Mouse (Mus musculus) hindbrain, embryonic 16.5 days (tissue): ENCODE measurements at regions not wholly inside any gene's neighbourhood (a gene's known extent, or its start where the extent isn't known, plus 50 kb on each side); places are given as distances from the start of the nearest gene placed in this dataset.

ENCODE experiments used
- ATAC-seq: fragments of 200-750 bp; cut with Nextera tagmentation; 2 replicates; pipeline ENCODE4 v1.8.0; 2017; ENCODE audit warnings: moderate TSS enrichment, moderate library complexity
- H3K27ac ChIP-seq: fragments of 300-500 bp; sonication (generic); 2 replicates; pipeline ENCODE4 v1.5.1; 2014; ENCODE audit warnings: low read depth, mild to moderate bottlenecking, control low read depth, low read length, moderate library complexity
- H3K27me3 ChIP-seq: fragments of 300-500 bp; sonication (generic); replicated peaks from 2 replicates; pipeline ENCODE4 v1.6.1; 2014; ENCODE audit warnings: low read length; ENCODE audit not compliant: control insufficient read depth, insufficient read depth
- H3K36me3 ChIP-seq: fragments of 300-500 bp; sonication (generic); 2 replicates; pipeline ENCODE4 v1.6.1; 2014; ENCODE audit warnings: mild to moderate bottlenecking, low read length, moderate library complexity, mixed read lengths; ENCODE audit not compliant: control insufficient read depth, insufficient read depth
- H3K4me1 ChIP-seq: fragments of 300-500 bp; sonication (generic); 2 replicates; pipeline ENCODE4 v1.6.1; 2014; ENCODE audit warnings: low read depth, low read length; ENCODE audit not compliant: control insufficient read depth, insufficient read depth
- H3K4me2 ChIP-seq: fragments of 300-500 bp; sonication (generic); 2 replicates; pipeline ENCODE4 v1.6.1; 2014; ENCODE audit warnings: mild to moderate bottlenecking, low read length, control low read depth, moderate library complexity
- H3K4me3 ChIP-seq: fragments of 300-500 bp; sonication (generic); 2 replicates; pipeline ENCODE4 v1.5.1; 2014; ENCODE audit warnings: mild to moderate bottlenecking, low read length, control low read depth, moderate library complexity
- H3K9ac ChIP-seq: fragments of 300-500 bp; sonication (generic); 2 replicates; pipeline ENCODE4 v1.6.1; 2014; ENCODE audit warnings: low read depth, mild to moderate bottlenecking, control low read depth, low read length, moderate library complexity
- H3K9me3 ChIP-seq: fragments of 300-500 bp; sonication (generic); 2 replicates; pipeline ENCODE4 v1.6.1; 2014; ENCODE audit warnings: mild to moderate bottlenecking, low read length, moderate library complexity; ENCODE audit not compliant: control insufficient read depth
- WGBS: fragments of 180-500 bp; shearing (Covaris S2); extraction: QIAGEN DNeasy Blood & Tissue Kit; methylation state at CpG from one replicate; pipeline ENCODE4 v1.1.7; 2014; 5-methylcytosine and 5-hydroxymethylcytosine counted together

DNA sequence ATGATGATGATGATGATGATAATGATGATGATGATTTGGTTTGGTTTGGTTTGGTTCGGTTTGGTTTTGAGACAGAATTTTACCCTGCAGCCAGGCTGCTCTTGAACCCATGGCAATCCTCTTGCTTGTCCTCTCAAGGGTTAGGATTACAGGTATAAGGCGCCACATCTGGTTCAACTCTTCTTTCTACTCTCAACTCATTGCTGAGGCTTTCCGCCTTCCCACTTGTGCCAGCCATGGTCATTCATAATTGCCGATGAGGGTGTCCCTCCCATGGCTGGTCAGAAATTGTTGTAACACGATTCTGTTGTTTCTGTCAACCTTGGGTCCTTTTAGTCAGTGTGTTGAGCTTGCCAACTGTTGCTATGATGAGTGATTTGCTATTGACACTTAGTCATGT, 122.9 kb upstream of the Mpp6 start:
- no peak for ATAC-seq
- no peaks in the 10 kb centered on the region for H3K27me3 ChIP-seq
- H3K4me3 ChIP-seq: no peak overlapping the region
- WGBS: 92% methylated on average over 5 of the region's 5 CpGs
- H3K36me3 ChIP-seq: no peaks in the 10 kb centered on the region
- no peak overlapping the region for H3K9ac ChIP-seq
- no peaks in the 10 kb centered on the region for H3K9me3 ChIP-seq
- H3K27ac ChIP-seq: no peak overlapping the region
- H3K4me2 ChIP-seq: no peak overlapping the region
- H3K4me1 ChIP-seq: no peaks in the 10 kb centered on the region

DNA sequence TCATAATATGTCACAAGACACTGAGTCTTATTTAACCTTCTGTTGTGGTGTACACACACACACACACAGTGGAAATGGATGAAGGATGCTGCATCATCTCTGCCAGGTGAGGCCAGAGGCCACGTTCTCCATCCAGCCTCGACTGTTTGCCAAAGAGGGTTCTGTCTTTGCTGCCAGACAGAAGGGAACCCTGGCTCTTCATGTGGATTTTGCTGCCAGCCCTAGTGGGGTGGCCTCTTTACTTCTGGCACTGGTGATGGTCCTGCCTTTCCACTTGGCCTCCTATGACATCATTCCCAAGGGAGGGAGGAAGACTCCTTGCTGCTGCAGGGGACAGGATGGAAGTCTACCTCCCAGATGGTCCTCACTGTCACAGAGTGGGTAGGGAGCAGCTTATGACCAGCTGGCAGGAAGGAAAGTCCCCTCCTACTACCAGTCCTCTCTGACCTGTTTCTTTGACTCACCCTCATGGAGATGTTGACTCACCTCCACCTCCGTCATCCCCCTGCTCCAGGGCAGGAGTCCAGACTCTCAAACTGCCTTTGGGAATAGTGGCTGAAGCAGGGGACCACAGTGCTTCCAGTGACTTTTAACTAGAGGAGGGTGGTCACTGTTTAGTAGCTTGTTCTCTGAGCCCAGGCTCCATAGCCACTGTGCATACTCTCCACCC, 122.4 kb upstream of the Mpp6 start:
- Histone ChIP-seq H3K4me3 (no peak overlapping the region), H3K27ac (no peak overlapping the region), H3K36me3 (no peaks in the 10 kb centered on the region), H3K27me3 (no peaks in the 10 kb centered on the region), H3K4me1 (no peaks in the 10 kb centered on the region), H3K9ac (no peak overlapping the region), H3K4me2 (no peak overlapping the region), H3K9me3 (no peaks in the 10 kb centered on the region)
- 85% methylated on average over 3 of the region's 3 CpGs for WGBS
- no peak for ATAC-seq

DNA sequence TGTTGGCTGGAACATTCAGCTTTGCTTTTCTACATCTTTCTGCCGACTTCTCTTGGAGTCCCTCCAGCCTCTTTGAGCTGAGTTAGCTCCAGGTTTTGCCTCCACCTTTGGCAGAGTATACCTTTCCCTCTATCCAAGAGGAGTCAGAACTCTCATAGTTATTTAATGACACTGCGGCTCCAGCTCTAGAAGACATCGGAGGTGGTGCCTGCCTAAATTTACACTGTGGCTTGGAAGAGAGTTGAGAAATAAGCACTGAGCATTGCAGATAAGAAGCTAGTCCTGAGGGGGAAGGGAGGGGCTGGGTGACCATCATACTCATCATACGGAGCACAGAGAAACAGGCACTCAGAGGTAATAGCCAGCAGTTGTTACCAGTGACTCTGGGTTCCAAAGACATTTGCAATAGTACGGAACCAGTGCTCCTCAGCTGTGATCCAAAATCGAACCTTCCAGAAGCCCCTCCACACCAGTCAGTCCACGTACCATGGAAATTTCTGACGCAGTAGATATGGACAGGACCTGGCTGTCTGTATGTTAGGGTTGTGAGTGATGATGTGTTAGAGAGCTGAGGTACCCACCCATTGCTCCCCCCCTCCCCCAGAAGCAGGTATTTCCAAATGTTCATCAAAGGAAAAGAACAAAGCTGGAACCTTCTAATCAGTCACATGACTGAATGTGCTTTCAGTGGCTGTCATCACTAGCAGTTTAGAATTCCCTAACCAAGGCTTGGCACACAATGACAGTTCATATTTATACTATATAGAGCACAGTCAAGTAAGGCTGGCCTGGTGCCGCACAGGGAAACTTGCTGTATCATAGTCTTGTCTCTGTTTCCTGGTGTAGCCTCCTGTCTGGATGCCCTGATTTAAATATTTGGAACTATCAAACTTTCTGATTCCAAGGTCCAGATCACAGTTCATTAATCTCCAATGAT, 120.2 kb upstream of the Mpp6 start:
- no peak overlapping the region for H3K27ac ChIP-seq
- no peak overlapping the region for H3K4me3 ChIP-seq
- ATAC-seq: no peak
- H3K36me3 ChIP-seq: no peaks in the 10 kb centered on the region
- H3K4me2 ChIP-seq: no peak overlapping the region
- no peaks in the 10 kb centered on the region for H3K4me1 ChIP-seq
- H3K9me3 ChIP-seq: no peaks in the 10 kb centered on the region
- H3K9ac ChIP-seq: no peak overlapping the region
- no peaks in the 10 kb centered on the region for H3K27me3 ChIP-seq
- WGBS: 91% methylated on average over 9 of the region's 9 CpGs

DNA sequence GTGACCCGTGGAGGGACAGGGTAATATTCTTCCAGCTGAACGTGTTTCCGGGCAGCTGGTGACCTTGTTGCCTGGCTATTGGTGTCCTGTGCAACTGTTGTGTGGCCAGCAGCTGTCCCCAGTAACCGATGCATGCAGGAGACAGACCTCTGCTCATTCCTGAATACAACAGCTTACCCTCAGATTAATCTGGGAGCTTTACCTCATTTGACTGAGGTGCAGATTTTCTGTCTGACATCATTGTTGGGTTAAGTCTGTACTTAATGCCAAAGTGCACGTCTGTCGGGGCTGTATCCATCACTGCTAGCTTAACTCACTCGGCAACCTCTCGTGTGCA, 119.6 kb upstream of the Mpp6 start:
- Histone ChIP-seq H3K4me1 (no peaks in the 10 kb centered on the region), H3K4me3 (no peak overlapping the region), H3K36me3 (no peaks in the 10 kb centered on the region), H3K9ac (no peak overlapping the region), H3K27ac (no peak overlapping the region), H3K9me3 (no peaks in the 10 kb centered on the region), H3K27me3 (no peaks in the 10 kb centered on the region), H3K4me2 (no peak overlapping the region)
- no peak for ATAC-seq
- WGBS: 54% methylated on average over 8 of the region's 8 CpGs

DNA sequence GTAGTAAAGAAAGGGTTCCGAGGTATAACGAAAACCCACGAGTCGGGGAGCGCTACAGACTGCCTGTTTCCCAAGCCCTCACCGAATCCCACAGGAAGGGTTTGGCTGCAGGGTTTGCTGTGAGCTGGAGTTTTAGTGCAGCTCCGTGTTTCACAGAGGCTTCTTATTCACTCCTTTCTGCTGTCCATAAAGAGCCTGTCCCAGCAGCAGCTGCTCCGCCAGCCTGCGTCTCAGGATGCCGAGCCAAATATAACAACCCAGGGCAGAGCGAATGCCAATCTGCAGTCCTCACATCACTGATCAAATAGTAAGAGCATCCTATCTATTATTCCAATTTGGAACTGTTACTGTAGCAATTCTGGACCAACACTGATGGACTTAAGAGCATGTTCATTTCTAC, 110.7 kb upstream of the Mpp6 start:
- no peak for ATAC-seq
- Histone ChIP-seq H3K27me3 (no peaks in the 10 kb centered on the region), H3K9me3 (no peaks in the 10 kb centered on the region), H3K36me3 (no peaks in the 10 kb centered on the region), H3K4me2 (no peak overlapping the region), H3K4me1 (no peaks in the 10 kb centered on the region; the same call in 1 of the 2 replicates), H3K4me3 (no peak overlapping the region), H3K9ac (no peak overlapping the region), H3K27ac (no peak overlapping the region)
- 72% methylated on average over 11 of the region's 11 CpGs for WGBS

DNA sequence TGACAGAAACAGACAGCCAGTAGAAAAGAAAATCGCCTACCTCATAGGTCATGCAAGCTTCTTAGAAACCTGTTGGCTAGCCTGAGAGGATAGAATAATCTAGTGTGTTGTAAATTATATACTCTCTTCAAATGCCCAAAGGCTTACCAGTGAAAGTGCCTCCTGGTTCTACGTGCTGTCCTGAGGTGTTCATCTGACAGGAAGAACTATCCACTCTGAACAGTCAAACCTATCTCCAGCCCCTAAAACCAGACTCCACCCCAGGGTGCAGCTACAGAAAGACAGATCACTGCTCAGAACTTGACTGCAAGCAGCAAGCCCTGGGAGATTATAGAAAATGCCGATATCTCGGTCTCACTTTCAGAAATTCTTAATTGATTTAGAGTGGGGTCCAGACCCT, 102.0 kb upstream of the Mpp6 start:
- Histone ChIP-seq H3K4me1 (no peaks in the 10 kb centered on the region; the same call in 1 of the 2 replicates), H3K4me2 (no peak overlapping the region), H3K27me3 (no peaks in the 10 kb centered on the region), H3K9ac (no peak overlapping the region), H3K36me3 (no peaks in the 10 kb centered on the region), H3K4me3 (no peak overlapping the region), H3K27ac (no peak overlapping the region), H3K9me3 (no peaks in the 10 kb centered on the region)
- ATAC-seq: no peak
- WGBS: 80% methylated on average over 4 of the region's 4 CpGs

DNA sequence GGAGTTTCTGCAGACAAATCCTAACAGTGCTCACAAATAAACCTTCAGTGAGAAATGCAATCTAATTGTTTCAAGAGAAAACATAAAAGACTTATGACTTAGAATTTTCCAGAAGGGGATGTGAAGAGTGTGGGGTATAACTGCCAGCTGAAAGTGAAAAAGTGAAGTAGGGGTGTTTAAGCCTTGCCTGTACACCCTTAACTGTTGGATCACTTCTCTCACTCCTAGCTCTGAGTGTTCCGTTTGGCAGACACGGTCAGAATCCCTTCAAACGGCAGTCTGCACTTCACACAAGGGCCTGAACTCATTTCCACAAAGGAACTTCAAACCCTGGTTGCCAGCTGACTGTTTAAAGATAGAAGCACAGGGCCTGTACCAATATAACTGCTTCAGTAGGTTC, 101.2 kb upstream of the Mpp6 start:
- H3K9me3 ChIP-seq: no peaks in the 10 kb centered on the region
- H3K36me3 ChIP-seq: no peaks in the 10 kb centered on the region
- no peak overlapping the region for H3K4me2 ChIP-seq
- ATAC-seq: no peak
- no peak overlapping the region for H3K4me3 ChIP-seq
- no peaks in the 10 kb centered on the region; the same call in 1 of the 2 replicates for H3K4me1 ChIP-seq
- H3K27ac ChIP-seq: no peak overlapping the region
- WGBS: 55% methylated on average over 3 of the region's 3 CpGs
- no peaks in the 10 kb centered on the region for H3K27me3 ChIP-seq
- no peak overlapping the region for H3K9ac ChIP-seq

DNA sequence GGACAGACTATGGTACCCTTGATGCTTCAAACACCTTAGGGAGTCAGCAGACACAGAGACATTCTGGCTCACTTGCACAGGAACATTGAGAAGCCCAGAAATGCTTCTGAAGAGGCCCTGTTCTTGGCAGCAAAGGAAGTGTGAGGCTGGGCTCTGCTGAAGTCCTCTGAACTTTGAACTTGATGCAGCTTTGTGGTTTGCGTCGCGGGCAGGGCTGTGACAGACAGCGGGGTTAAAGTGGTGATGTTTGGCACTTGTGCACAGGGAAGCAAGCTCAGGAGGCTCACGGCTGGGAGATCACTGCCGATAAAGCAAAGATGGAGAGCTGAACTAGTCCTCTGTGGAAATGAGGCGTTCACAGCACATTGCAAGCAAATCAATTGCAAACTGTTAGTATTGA, 100.7 kb upstream of the Mpp6 start:
- 62% methylated on average over 7 of the region's 7 CpGs for WGBS
- no peak for ATAC-seq
- H3K27ac ChIP-seq: no peak overlapping the region
- no peak overlapping the region for H3K4me3 ChIP-seq
- no peaks in the 10 kb centered on the region; the same call in 1 of the 2 replicates for H3K4me1 ChIP-seq
- no peak overlapping the region for H3K9ac ChIP-seq
- no peaks in the 10 kb centered on the region for H3K27me3 ChIP-seq
- no peaks in the 10 kb centered on the region for H3K9me3 ChIP-seq
- no peak overlapping the region for H3K4me2 ChIP-seq
- H3K36me3 ChIP-seq: no peaks in the 10 kb centered on the region

DNA sequence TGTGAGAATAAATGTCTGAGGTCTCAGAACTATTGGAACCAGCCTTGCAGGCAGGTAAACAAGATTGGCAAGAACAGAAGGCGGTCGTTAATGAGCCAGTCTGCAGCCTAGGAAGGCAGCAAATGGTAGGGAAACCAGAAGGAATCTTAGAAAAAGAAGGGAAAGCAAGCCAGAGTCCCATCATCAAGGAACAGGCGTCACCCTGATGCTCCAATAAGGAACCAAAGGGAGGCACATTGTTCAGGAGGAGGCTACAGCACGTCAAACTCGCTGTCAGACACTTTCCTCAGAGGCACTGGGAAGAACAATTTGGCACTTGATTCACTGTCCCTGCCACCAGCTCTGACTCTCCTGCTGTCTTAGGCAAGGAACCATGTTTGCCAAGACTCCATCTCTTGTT, 100.2 kb upstream of the Mpp6 start:
- Histone ChIP-seq H3K4me3 (no peak overlapping the region), H3K27me3 (no peaks in the 10 kb centered on the region), H3K4me2 (no peak overlapping the region), H3K9me3 (no peaks in the 10 kb centered on the region), H3K27ac (no peak overlapping the region), H3K4me1 (no peaks in the 10 kb centered on the region; the same call in 1 of the 2 replicates), H3K9ac (no peak overlapping the region), H3K36me3 (no peaks in the 10 kb centered on the region)
- ATAC-seq: no peak
- 69% methylated on average over 5 of the region's 5 CpGs for WGBS
